Mouse (Mus musculus) cerebellum, adult 2 months (tissue): ENCODE data around the gene Ms4a15.

Source experiments
- CTCF ChIP-seq: fragments of 200-500 bp; IDR thresholded peaks from 2 replicates; pipeline ENCODE4 v1.5.1; 2011; ENCODE audit warnings: low read depth, mild to moderate bottlenecking, control low read depth, low read length, moderate library complexity, borderline replicate concordance; ENCODE audit not compliant: insufficient read depth
- POLR2A ChIP-seq: fragments of 200-500 bp; IDR thresholded peaks from 2 replicates; pipeline ENCODE4 v1.6.1; 2011; ENCODE audit warnings: low read length, control low read depth, borderline replicate concordance; ENCODE audit not compliant: insufficient read depth

GRCm38 (mm10) chr19:10935029-10935428 lies 58.0 kb downstream of the Ms4a15 start:
- TF ChIP-seq POLR2A (no peak), CTCF (no peak)
